Mouse (Mus musculus) testis, adult 2 months (tissue): ENCODE measurements at regions not wholly inside any gene's neighbourhood (a gene's known extent, or its start where the extent isn't known, plus 50 kb on each side); places are given as distances from the start of the nearest gene placed in this dataset.

Source experiments
- CTCF ChIP-seq: fragments of 200-500 bp; IDR thresholded peaks from 2 replicates; pipeline ENCODE4 v1.5.1; 2012; ENCODE audit warnings: low read depth, mild to moderate bottlenecking, inconsistent platforms, low read length, moderate library complexity; ENCODE audit not compliant: control insufficient read depth, insufficient read depth, insufficient replicate concordance
- POLR2A ChIP-seq: fragments of 200-500 bp; IDR thresholded peaks from 2 replicates; pipeline ENCODE4 v1.6.1; 2012; ENCODE audit warnings: low read depth, mild to moderate bottlenecking, inconsistent platforms, low read length, moderate library complexity; ENCODE audit not compliant: control insufficient read depth

- TF ChIP-seq CTCF (no peak), POLR2A (no peak)
Measured at GRCm38 (mm10) chr2:117556301-117556700, 213.5 kb upstream of the Rasgrp1 start.
